Mouse (Mus musculus) forebrain, embryonic 16.5 days (tissue): ENCODE measurements around the gene Coa3. TPM values are rescaled to one million over a fixed set of nuclear protein-coding genes. Genes with fewer than 3 reads are reported as not detected.

Source experiments
- ATAC-seq: fragments of 200-750 bp; cut with Nextera tagmentation; 2 replicates; pipeline ENCODE4 v1.8.0; 2017; ENCODE audit warnings: mild to moderate bottlenecking, moderate library complexity
- H3K27ac ChIP-seq: fragments of 300-500 bp; sonication (generic); 2 replicates; pipeline ENCODE4 v1.5.1; 2014; ENCODE audit warnings: low read length, control low read depth
- H3K27me3 ChIP-seq: fragments of 300-500 bp; sonication (generic); replicated peaks from 2 replicates; pipeline ENCODE4 v1.6.1; 2014; ENCODE audit warnings: low read length; ENCODE audit not compliant: control insufficient read depth, insufficient read depth
- H3K36me3 ChIP-seq: fragments of 300-500 bp; sonication (generic); 2 replicates; pipeline ENCODE4 v1.6.1; 2014; ENCODE audit not compliant: control insufficient read depth, insufficient read depth
- H3K4me1 ChIP-seq: fragments of 300-500 bp; sonication (generic); replicated peaks from 2 replicates; pipeline ENCODE4 v1.6.1; 2014; ENCODE audit warnings: low read length; ENCODE audit not compliant: control insufficient read depth, insufficient read depth
- H3K4me2 ChIP-seq: fragments of 300-500 bp; sonication (generic); 2 replicates; pipeline ENCODE4 v1.6.1; 2014; ENCODE audit warnings: mild to moderate bottlenecking, low read length, control low read depth
- H3K4me3 ChIP-seq: fragments of 300-500 bp; sonication (generic); replicated peaks from 2 replicates; pipeline ENCODE4 v1.5.1; 2014; ENCODE audit warnings: mild to moderate bottlenecking, low read length, control low read depth
- H3K9ac ChIP-seq: fragments of 300-500 bp; sonication (generic); replicated peaks from 2 replicates; pipeline ENCODE4 v1.6.1; 2014; ENCODE audit warnings: low read depth, low read length, control low read depth
- H3K9me3 ChIP-seq: fragments of 300-500 bp; sonication (generic); 2 replicates; pipeline ENCODE4 v1.6.1; 2016; ENCODE audit warnings: low read length; ENCODE audit not compliant: control insufficient read depth
- WGBS: fragments of 180-500 bp; shearing (Covaris S2); extraction: QIAGEN DNeasy Blood & Tissue Kit; methylation state at CpG from one replicate; pipeline ENCODE4 v1.1.7; 2014; 5-methylcytosine and 5-hydroxymethylcytosine counted together
- polyA plus RNA-seq: library from polyadenylated mRNA; unstranded; fragments of >200 nt; fragmentation: Nextera tagmentation; extraction: Ambion mirVana; gene quantifications from 2 replicates; pipeline ENCODE4 v1.2.1, GENCODE M21; 2015

The Coa3 gene
- polyA plus RNA-seq, 1 experiment from 2014 or later = 197 TPM

GRCm38 (mm10) chr11:101272446-101272845 lies 6.5 kb downstream of the Coa3 start:
- Histone ChIP-seq H3K4me1 (peaks cover 11% of the 10 kb centered on the region), H3K27ac (no peak overlapping the region), H3K27me3 (no peaks in the 10 kb centered on the region; the same call in 1 of the 2 replicates), H3K4me3 (no peak overlapping the region), H3K9me3 (no peaks in the 10 kb centered on the region), H3K4me2 (no peak overlapping the region), H3K9ac (no peak overlapping the region), H3K36me3 (no peaks in the 10 kb centered on the region)
- no peak for ATAC-seq
- WGBS = 94% methylated on average over 3 of the region's 3 CpGs

DNA sequence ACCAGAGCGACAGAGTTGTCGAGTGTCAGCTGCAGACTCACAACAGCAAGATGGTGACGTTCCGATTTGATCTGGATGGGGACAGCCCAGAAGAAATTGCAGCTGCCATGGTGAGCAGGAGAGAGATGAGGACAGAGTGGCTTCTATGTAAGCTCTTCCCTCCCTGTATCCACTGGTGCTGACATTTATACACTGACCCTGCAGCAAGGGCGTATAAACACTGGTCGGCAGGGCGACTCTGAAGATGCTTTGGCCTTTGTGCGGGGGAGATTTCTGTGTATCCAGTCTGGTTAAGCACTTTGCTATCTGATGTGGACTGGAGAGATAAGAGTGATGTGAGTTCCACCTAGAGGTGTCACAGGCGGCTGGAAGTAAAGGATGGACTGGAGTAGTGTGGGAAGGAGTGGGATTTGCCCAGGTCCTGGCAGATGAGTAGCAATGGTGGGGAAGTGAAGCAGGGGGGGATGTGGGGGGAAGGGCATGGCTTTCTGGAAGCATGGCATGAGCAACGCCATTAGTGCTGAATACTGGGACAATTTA lies 9.3 kb downstream of the Coa3 start:
- 33% methylated on average over 10 of the region's 10 CpGs for WGBS
- H3K9me3 ChIP-seq = no peaks in the 10 kb centered on the region
- peaks cover 7% of the 10 kb centered on the region for H3K4me1 ChIP-seq
- H3K36me3 ChIP-seq = no peaks in the 10 kb centered on the region
- peaks cover 12% of the 10 kb centered on the region for H3K27me3 ChIP-seq
- no peak overlapping the region for H3K27ac ChIP-seq
- H3K4me2 ChIP-seq = no peak overlapping the region
- no peak for ATAC-seq
- H3K4me3 ChIP-seq = no peak overlapping the region
- H3K9ac ChIP-seq = no peak overlapping the region

- 16% methylated on average over 6 of the region's 6 CpGs for WGBS
- ATAC-seq = no peak
- H3K36me3 ChIP-seq = no peaks in the 10 kb centered on the region
- H3K4me3 ChIP-seq = no peak overlapping the region
- H3K27ac ChIP-seq = no peak overlapping the region
- H3K4me1 ChIP-seq = peaks cover 12% of the 10 kb centered on the region
- no peak overlapping the region for H3K9ac ChIP-seq
- H3K9me3 ChIP-seq = no peaks in the 10 kb centered on the region
- peaks cover 38% of the 10 kb centered on the region for H3K27me3 ChIP-seq
- peak overlapping the region; percentile 58; the same call in 1 of the 2 replicates for H3K4me2 ChIP-seq
Measured at GRCm38 (mm10) chr11:101265906-101266305, 13.0 kb downstream of the Coa3 start.

DNA sequence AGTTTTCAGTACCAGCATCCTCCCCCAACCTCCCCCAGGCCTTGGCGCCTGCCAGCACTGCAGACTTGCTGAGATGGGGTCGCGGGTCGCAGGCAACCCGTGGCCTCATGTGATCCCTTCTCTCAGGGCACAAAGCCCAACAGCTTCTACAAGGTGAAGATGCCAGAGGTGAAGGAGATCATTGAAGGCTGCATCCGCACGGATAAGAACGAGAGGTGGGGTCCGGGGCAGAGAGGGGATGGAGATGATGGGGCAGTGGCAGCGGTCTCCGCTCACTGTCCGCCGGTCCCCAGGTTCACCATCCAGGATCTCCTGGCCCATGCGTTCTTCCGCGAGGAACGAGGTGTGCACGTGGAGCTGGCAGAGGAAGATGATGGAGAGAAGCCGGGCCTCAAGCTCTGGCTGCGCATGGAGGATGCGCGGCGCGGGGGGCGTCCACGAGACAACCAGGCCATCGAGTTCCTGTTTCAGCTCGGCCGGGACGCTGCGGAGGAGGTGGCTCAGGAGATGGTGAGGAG lies 13.9 kb downstream of the Coa3 start:
- Histone ChIP-seq H3K9ac (peak overlapping the region; percentile 38), H3K27ac (no peak overlapping the region), H3K27me3 (peaks cover 38% of the 10 kb centered on the region), H3K9me3 (no peaks in the 10 kb centered on the region), H3K4me1 (peaks cover 21% of the 10 kb centered on the region), H3K36me3 (no peaks in the 10 kb centered on the region), H3K4me3 (peak overlapping the region; percentile 29), H3K4me2 (peak overlapping the region; percentile 58)
- 2% methylated on average over 31 of the region's 31 CpGs for WGBS
- ATAC-seq = no peak

DNA sequence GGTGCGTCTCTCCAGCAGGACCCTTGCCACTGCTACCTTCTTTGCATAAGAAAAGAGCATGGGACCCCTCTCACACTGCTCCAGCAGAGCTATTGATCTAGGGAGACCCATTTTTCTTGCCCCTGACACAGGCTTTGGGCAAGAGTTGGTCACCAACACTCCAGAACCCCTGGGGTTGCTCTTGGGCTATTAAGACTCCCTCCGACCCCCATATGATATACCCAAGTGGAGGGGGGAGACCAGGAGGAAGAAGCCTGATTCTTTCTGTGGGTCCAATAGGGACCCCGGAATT lies 15.0 kb downstream of the Coa3 start:
- Histone ChIP-seq H3K4me1 (peaks cover 25% of the 10 kb centered on the region), H3K9ac (no peak overlapping the region), H3K27ac (no peak overlapping the region), H3K4me3 (no peak overlapping the region), H3K9me3 (no peaks in the 10 kb centered on the region), H3K4me2 (no peak overlapping the region), H3K36me3 (no peaks in the 10 kb centered on the region), H3K27me3 (peaks cover 41% of the 10 kb centered on the region)
- WGBS = 7% methylated on average over 3 of the region's 3 CpGs
- no peak for ATAC-seq

DNA sequence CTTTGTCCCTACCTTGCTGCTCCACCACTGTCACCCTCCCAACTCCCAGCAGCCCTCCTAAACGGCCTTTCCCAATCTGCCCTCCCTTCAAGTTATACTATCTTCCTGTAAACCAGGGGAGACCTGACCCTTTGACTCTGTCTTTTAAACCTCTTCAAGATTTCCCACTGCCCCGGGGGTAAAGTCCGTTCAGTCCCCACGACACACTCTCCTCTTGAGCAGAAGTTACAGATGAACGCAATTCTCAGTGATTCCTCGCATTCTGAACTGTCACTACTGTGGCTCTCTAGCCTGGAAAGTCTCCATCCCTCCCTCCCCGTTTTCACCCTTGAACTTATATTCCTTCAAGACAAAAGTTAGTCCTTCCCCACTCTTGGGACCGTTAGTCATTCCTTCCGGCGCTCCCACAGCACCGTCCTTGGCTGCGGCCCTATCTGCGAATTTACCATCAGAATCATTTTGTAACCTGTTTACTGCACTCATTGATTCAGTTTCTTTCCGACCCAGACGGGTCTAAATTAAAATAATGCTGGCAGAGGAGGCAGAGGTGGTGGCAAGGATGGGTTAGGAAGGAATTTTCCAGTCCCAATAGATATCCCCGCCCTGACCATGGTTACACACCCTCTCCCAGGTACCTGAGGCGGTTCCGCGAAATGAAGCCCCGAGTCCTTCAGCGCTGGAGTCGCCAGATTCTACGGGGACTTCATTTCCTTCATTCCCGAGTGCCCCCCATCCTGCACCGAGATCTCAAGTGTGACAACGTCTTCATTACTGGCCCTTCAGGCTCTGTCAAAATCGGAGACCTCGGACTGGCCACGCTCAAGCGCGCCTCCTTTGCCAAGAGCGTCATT lies 15.6 kb downstream of the Coa3 start:
- Histone ChIP-seq H3K4me1 (peaks cover 25% of the 10 kb centered on the region), H3K9ac (no peak overlapping the region), H3K4me2 (no peak overlapping the region), H3K4me3 (no peak overlapping the region), H3K27ac (no peak overlapping the region), H3K36me3 (no peaks in the 10 kb centered on the region), H3K27me3 (peaks cover 41% of the 10 kb centered on the region), H3K9me3 (no peaks in the 10 kb centered on the region)
- 4% methylated on average over 32 of the region's 32 CpGs for WGBS
- ATAC-seq = no peak

- Histone ChIP-seq H3K4me2 (no peak overlapping the region), H3K27me3 (peaks cover 41% of the 10 kb centered on the region)
Measured at GRCm38 (mm10) chr11:101262272-101262967, 16.5 kb downstream of the Coa3 start.

GRCm38 (mm10) chr11:101260826-101261380 lies 18.0 kb downstream of the Coa3 start:
- Histone ChIP-seq H3K9me3 (no peaks in the 10 kb centered on the region), H3K4me2 (peak overlapping the region; percentile 81), H3K27ac (no peak overlapping the region), H3K27me3 (peaks cover 36% of the 10 kb centered on the region), H3K4me1 (peaks cover 25% of the 10 kb centered on the region), H3K9ac (peak overlapping the region; percentile 64), H3K4me3 (peak overlapping the region; percentile 47), H3K36me3 (no peaks in the 10 kb centered on the region)
- under 1% methylated on average over 30 of the region's 30 CpGs for WGBS
- ATAC-seq = no peak

More at GRCm38 (mm10) chr11:101262272-101262967, 16.5 kb downstream of the Coa3 start:
- ATAC-seq = no peak
- peaks cover 25% of the 10 kb centered on the region for H3K4me1 ChIP-seq
- H3K9ac ChIP-seq = no peak overlapping the region
- 2% methylated on average over 24 of the region's 24 CpGs for WGBS
- H3K4me3 ChIP-seq = no peak overlapping the region
- no peaks in the 10 kb centered on the region for H3K36me3 ChIP-seq
- H3K27ac ChIP-seq = no peak overlapping the region
- H3K9me3 ChIP-seq = no peaks in the 10 kb centered on the region
